Comparison of ENCODE assay signal across 8 mouse cellular contexts in the genomic region with DNA sequence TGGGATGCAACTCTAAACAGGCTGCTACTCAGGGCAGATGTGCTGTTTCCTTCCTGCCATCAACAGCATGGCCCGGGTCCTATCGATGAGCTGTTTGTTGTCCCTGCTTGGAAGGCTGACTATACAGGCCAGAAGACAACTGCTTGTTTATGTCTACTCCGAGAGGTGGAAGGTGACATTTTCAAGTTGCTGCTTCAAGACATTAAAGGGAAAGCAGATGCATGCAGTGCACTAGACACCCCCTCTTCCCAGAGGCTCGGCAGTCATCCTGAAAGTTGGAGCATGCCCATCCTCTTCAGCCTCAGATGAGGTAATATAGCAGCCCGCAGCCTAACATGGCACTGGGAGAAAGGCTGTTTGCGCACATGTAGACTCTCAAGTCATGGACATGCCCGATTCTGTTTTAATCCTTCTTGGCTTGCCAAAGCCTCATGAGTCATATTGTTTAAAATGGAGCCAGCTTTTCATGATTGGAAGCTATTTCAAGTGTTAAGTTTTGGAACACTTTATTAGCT. TPM values are rescaled to one million over a fixed set of nuclear protein-coding genes. Genes with fewer than 3 reads are reported as not detected.
DNase-seq lines count a peak whose midpoint lies in the region.

No protein-coding gene starts in this region.

- intact Hi-C loops in left cerebral cortex, postnatal 4 days (cut with DNase I): no loop called here

- peak; percentile 29 for DNase-seq in left cerebral cortex, adult 11 months (ENCODE audit: low spot score)
- DNase-seq in left cerebral cortex, postnatal 4 days: no peak
- peak; percentile 85 for DNase-seq in fibroblast of lung, adult 2 months (ENCODE audit: low read depth)
- peak; percentile 61 for DNase-seq in layer of hippocampus, adult 9-11 months
- peak; percentile 45 to 66 for DNase-seq in right cerebral cortex, postnatal 10 days (ENCODE audit: low spot score in 2 of 2)
- no peak for DNase-seq in cerebellum, postnatal 36 days
- no peak for DNase-seq in cerebellum, adult 18-20 months
- no peak for DNase-seq in liver

RNA-seq across cellular contexts. Expression of a gene that starts 23.2 kb away (rescaled TPM):
- total RNA-seq in left cerebral cortex, postnatal 4 days (2021): not detected

RNA-seq across cellular contexts. Expression of a gene that starts 40.5 kb away (rescaled TPM):
- total RNA-seq in left cerebral cortex, postnatal 4 days (2021): 10 to 100 TPM; 13.9 to 16.2 TPM

Comparison
In these comparisons a context has a peak if more than half of its experiments do, and no peak if none do; other contexts are left out.
1. DNase-seq: peak in left cerebral cortex, adult 11 months (single experiment), fibroblast of lung, adult 2 months (single experiment), layer of hippocampus, adult 9-11 months (single experiment) and right cerebral cortex, postnatal 10 days (2 of 2); none in left cerebral cortex, postnatal 4 days (single experiment), cerebellum, postnatal 36 days (0 of 2), cerebellum, adult 18-20 months (0 of 2) and liver (single experiment).